Mouse (Mus musculus) neural tube, embryonic 11.5 days (tissue): ENCODE results near the gene Nprl3. TPM values are rescaled to one million over a fixed set of nuclear protein-coding genes. Genes with fewer than 3 reads are reported as not detected.
A peak's percentile ranks its signal among the peaks of the same experiment; 100 is the strongest.
"Not testable (repeated sequence)": the region's sequence is repeated elsewhere in the genome, so short reads cannot be mapped to it uniquely, and the experiment has no call there.

Source experiments
- ATAC-seq: fragments of 200-750 bp; cut with Nextera tagmentation; 2 replicates; pipeline ENCODE4 v1.8.0; 2017; ENCODE audit warnings: moderate number of reproducible peaks, mild to moderate bottlenecking, moderate TSS enrichment, moderate library complexity; ENCODE audit not compliant: insufficient read depth, low FRiP score, low TSS enrichment
- DNase-seq: peaks from one replicate; pipeline ENCODE4 v3.0.0-alpha.2; 2015; ENCODE audit warnings: low spot score
- H3K27ac ChIP-seq: fragments of 300-500 bp; sonication (generic); 2 replicates; pipeline ENCODE4 v1.5.1; 2014; ENCODE audit warnings: low read depth, mild to moderate bottlenecking, low read length
- H3K27me3 ChIP-seq: fragments of 300-500 bp; sonication (generic); 2 replicates; pipeline ENCODE4 v1.6.1; 2014; ENCODE audit warnings: mild to moderate bottlenecking, low read length, mixed read lengths; ENCODE audit not compliant: control insufficient read depth, insufficient read depth
- H3K36me3 ChIP-seq: fragments of 300-500 bp; sonication (generic); 2 replicates; pipeline ENCODE4 v1.6.1; 2014; ENCODE audit warnings: mild to moderate bottlenecking, low read length, moderate library complexity, mixed read lengths; ENCODE audit not compliant: control insufficient read depth, insufficient read depth
- H3K4me1 ChIP-seq: fragments of 300-500 bp; sonication (generic); 2 replicates; pipeline ENCODE4 v1.6.1; 2014; ENCODE audit warnings: low read length, mixed read lengths; ENCODE audit not compliant: control insufficient read depth, insufficient read depth
- H3K4me2 ChIP-seq: fragments of 300-500 bp; sonication (generic); 2 replicates; pipeline ENCODE4 v1.6.1; 2014; ENCODE audit warnings: low read depth, mild to moderate bottlenecking, moderate library complexity
- H3K4me3 ChIP-seq: fragments of 300-500 bp; sonication (generic); 2 replicates; pipeline ENCODE4 v1.5.1; 2014; ENCODE audit warnings: low read depth, low read length
- H3K9ac ChIP-seq: fragments of 300-500 bp; sonication (generic); 2 replicates; pipeline ENCODE4 v1.6.1; 2014; ENCODE audit warnings: mild to moderate bottlenecking, low read length
- H3K9me3 ChIP-seq: fragments of 300-500 bp; sonication (generic); 2 replicates; pipeline ENCODE4 v1.6.1; 2016; ENCODE audit warnings: low read length; ENCODE audit not compliant: control insufficient read depth
- WGBS: fragments of 180-500 bp; shearing (Covaris S2); extraction: QIAGEN DNeasy Blood & Tissue Kit; methylation state at CpG from one replicate; pipeline ENCODE4 v1.1.7; 2014; 5-methylcytosine and 5-hydroxymethylcytosine counted together
- polyA plus RNA-seq: library from polyadenylated mRNA; unstranded; fragments of >200 nt; fragmentation: Nextera tagmentation; extraction: Ambion mirVana; gene quantifications from 2 replicates; pipeline ENCODE4 v1.2.1, GENCODE M21; 2014

Gene Nprl3
- polyA plus RNA-seq, 1 experiment from 2014 or later: 33.0 TPM

GRCm38 (mm10) chr11:32300279-32301267, 33.1 kb upstream of the Nprl3 start:
- H3K4me1 ChIP-seq: no peaks in the 10 kb centered on the region
- H3K4me2 ChIP-seq: peak overlapping the region; percentile 27; the same call in 1 of the 2 replicates
- H3K4me3 ChIP-seq: no peak overlapping the region
- no peak overlapping the region for H3K9ac ChIP-seq
- no peaks in the 10 kb centered on the region for H3K27me3 ChIP-seq
- no peaks in the 10 kb centered on the region for H3K9me3 ChIP-seq
- DNase-seq: no peak
- no peak overlapping the region for H3K27ac ChIP-seq
- WGBS: 56% methylated on average over 14 of the region's 17 CpGs
- ATAC-seq: no peak
- H3K36me3 ChIP-seq: no peaks in the 10 kb centered on the region

GRCm38 (mm10) chr11:32299865-32300264, 32.4 kb upstream of the Nprl3 start, which contains the start of gene Hbq1a:
Hbq1a (plus strand) TSS chr11:32300069.
- WGBS: 5% methylated on average over 16 of the region's 16 CpGs

GRCm38 (mm10) chr11:32298532-32298918, 31.0 kb upstream of the Nprl3 start:
- 93% methylated on average over 2 of the region's 2 CpGs for WGBS
- Histone ChIP-seq H3K9me3 (no peaks in the 10 kb centered on the region), H3K27ac (no peak overlapping the region), H3K36me3 (no peaks in the 10 kb centered on the region), H3K27me3 (no peaks in the 10 kb centered on the region), H3K4me1 (no peaks in the 10 kb centered on the region), H3K4me3 (no peak overlapping the region), H3K4me2 (no peak overlapping the region), H3K9ac (no peak overlapping the region)
- DNase-seq (no peak), ATAC-seq (no peak)

More at GRCm38 (mm10) chr11:32299865-32300264, 32.4 kb upstream of the Nprl3 start, which contains the start of gene Hbq1a:
- H3K4me1 ChIP-seq, H3K4me3 ChIP-seq, H3K36me3 ChIP-seq, H3K9me3 ChIP-seq, H3K27ac ChIP-seq, H3K9ac ChIP-seq, H3K27me3 ChIP-seq: not testable (repeated sequence)
- H3K4me2 ChIP-seq: peak within 1 kb of the TSS; percentile 27; the same call in 1 of the 2 replicates
- DNase-seq (peak; percentile 64), ATAC-seq (peak; percentile 48; the same call in 1 of the 2 replicates)

GRCm38 (mm10) chr11:32297866-32298531, 30.5 kb upstream of the Nprl3 start:
- H3K27me3 ChIP-seq: no peaks in the 10 kb centered on the region
- DNase-seq (no peak), ATAC-seq (no peak)
- H3K4me1 ChIP-seq: no peaks in the 10 kb centered on the region
- WGBS: 89% methylated on average over 1 of the region's 1 CpGs
- H3K36me3 ChIP-seq: no peaks in the 10 kb centered on the region
- H3K9ac ChIP-seq: no peak overlapping the region
- no peak overlapping the region for H3K27ac ChIP-seq
- no peak overlapping the region for H3K4me2 ChIP-seq
- no peak overlapping the region for H3K4me3 ChIP-seq
- H3K9me3 ChIP-seq: no peaks in the 10 kb centered on the region

- not testable (repeated sequence) for H3K27me3 ChIP-seq, H3K4me3 ChIP-seq, H3K27ac ChIP-seq, H3K4me2 ChIP-seq, H3K9ac ChIP-seq, H3K9me3 ChIP-seq, ATAC-seq, H3K4me1 ChIP-seq, H3K36me3 ChIP-seq, DNase-seq
- 54% methylated on average over 2 of the region's 2 CpGs for WGBS
Measured at GRCm38 (mm10) chr11:32297417-32297816, 29.9 kb upstream of the Nprl3 start.

- H3K4me1 ChIP-seq, H3K36me3 ChIP-seq, ATAC-seq, H3K9me3 ChIP-seq, H3K27ac ChIP-seq, H3K4me3 ChIP-seq, DNase-seq, H3K9ac ChIP-seq, H3K4me2 ChIP-seq, H3K27me3 ChIP-seq: not testable (repeated sequence)
- WGBS: no CpG with 5 or more reads among the region's 4 CpGs
Measured at GRCm38 (mm10) chr11:32296203-32296602, 28.7 kb upstream of the Nprl3 start, which contains the start of gene Hba-a2. Hba-a2 (plus strand) TSS chr11:32296489.

- H3K27me3 ChIP-seq, H3K4me1 ChIP-seq, H3K36me3 ChIP-seq, DNase-seq, H3K9ac ChIP-seq, H3K9me3 ChIP-seq, H3K4me3 ChIP-seq, H3K4me2 ChIP-seq, H3K27ac ChIP-seq, ATAC-seq: not testable (repeated sequence)
- 72% methylated on average over 3 of the region's 3 CpGs for WGBS
Measured at GRCm38 (mm10) chr11:32293479-32293878, 26.0 kb upstream of the Nprl3 start.

GRCm38 (mm10) chr11:32292819-32293218, 25.3 kb upstream of the Nprl3 start:
- WGBS: 80% methylated on average over 4 of the region's 4 CpGs
- H3K9me3 ChIP-seq, ATAC-seq, DNase-seq, H3K4me1 ChIP-seq, H3K4me3 ChIP-seq, H3K27me3 ChIP-seq, H3K36me3 ChIP-seq, H3K9ac ChIP-seq, H3K27ac ChIP-seq, H3K4me2 ChIP-seq: not testable (repeated sequence)
